Mouse (Mus musculus): Measurements from ENCODE around the gene Ctnnb1.
A peak's percentile ranks its signal among the peaks of the same experiment; 100 is the strongest.

Ctnnb1 gene

GRCm38 (mm10) chr9:120926939-120927606 lies 1.9 kb upstream of the Ctnnb1 start:
- DNase-seq (ENCODE audit: low read depth): peak; percentile 20

GRCm38 (mm10) chr9:120930021-120930420 lies 1.0 kb downstream of the Ctnnb1 start:
- DNase-seq (ENCODE audit: low read depth): no peak

- DNase-seq (ENCODE audit: low read depth): no peak
Observed at GRCm38 (mm10) chr9:120930811-120931210, 1.8 kb downstream of the Ctnnb1 start.

DNA sequence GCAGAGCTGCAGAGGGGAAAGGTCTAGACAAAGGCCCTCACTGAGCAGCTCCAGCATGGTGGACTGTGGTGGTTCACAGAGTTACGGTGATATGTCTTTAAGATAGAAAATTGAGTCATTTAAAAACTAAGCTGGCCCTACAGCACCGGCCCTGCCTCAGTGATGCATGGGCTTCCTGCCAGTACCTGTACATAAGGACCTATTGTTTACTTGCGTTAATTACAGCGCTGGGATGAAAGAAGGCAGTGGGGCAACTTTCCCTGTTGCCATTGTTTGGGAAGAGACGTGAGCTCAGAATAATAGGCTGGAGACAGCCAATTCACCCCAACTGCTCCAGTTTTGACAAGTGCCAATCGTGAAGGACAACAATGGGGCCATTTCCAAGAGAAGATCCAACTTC lies 3.4 kb downstream of the Ctnnb1 start:
- DNase-seq (ENCODE audit: low read depth): no peak

- DNase-seq (ENCODE audit: low read depth): peak; percentile 98
Observed at GRCm38 (mm10) chr9:120932797-120933586, 4.0 kb downstream of the Ctnnb1 start.

GRCm38 (mm10) chr9:120933587-120933885 lies 4.5 kb downstream of the Ctnnb1 start:
- DNase-seq (ENCODE audit: low read depth): no peak

DNA sequence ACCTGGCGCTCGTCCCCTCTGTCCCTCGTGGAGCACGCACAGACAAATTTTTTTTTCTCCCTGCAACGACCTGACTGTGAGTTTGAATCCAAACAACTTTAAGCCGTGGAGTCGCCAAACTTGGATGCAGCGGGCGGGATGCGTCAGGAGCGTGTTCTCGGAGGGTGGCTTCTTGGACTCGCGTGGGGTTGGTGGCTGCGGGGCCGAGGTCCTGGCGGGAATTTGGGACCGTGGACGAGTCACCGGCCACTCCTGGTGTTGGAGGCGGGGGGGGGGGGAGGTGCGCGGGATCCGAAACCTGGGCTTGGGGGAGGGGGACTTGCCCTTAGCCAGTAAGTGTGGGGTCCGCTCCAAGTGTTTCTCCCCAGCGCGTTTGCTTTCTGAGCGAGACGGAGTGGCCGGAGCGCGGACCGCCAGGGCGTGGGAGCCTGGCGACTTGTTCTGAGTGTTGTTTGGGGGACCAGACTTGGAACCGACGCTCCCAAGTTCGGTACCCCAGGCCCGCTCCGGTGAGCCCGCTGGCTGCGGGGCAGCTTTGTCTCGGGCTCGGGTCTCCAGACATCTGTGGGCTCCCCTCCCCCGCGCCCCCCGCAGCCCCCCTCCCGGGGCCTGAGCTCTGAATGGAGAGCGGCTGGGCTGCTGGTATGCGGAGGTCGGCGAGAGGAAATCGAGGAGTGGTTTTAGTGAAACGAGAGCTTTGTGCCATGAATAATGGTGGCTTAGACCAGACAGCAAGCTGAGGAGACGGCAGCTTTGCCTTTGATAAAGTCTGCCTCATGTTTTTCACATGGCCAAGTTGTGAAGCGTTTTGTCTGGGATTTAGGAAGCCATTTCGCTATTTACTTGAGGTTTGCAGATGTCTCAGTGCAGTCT lies 5.1 kb downstream of the Ctnnb1 start:
- peak; percentile 44 for DNase-seq (ENCODE audit: low read depth)

DNA sequence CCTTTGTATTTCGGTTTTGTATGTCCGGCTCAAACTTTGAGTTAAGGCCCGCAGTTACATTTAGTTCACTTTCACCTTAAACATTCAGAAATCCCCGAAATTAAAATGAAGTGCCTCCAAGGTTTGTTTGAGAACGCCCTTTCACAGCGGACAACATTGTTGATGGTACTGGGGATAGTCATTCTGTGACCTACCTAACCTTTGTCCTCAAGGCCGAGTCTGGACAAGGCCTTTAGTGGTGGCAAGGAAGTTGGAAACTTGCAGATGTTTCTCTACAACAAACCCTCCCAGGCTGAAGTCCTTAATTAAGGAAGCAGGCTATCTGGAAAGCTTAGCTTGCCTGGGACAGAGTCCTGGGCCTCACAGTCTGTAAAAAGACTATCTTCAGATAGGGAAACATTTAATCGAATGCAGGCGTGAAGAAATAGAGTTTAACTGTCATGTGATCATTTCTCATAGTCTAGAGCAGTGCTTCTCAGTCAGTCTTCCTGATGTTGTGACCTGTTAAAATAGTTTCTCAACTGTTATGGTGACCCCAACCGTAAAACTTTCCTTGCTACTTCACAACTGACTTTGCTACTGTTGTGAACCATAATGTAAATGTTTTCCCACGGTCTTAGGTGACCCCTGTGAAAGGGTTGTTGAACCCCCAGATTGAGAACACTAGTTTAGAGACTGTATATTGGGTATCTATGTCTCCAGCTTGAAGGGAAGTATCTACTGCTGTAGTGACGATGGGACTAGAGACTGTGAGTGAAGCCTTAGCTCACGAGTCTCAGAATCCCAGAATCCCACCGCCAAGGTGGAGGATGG lies 6.0 kb downstream of the Ctnnb1 start:
- peak; percentile 23 for DNase-seq (ENCODE audit: low read depth)

- no peak for DNase-seq (ENCODE audit: low read depth)
Observed at GRCm38 (mm10) chr9:120935634-120935922, 6.6 kb downstream of the Ctnnb1 start.

DNA sequence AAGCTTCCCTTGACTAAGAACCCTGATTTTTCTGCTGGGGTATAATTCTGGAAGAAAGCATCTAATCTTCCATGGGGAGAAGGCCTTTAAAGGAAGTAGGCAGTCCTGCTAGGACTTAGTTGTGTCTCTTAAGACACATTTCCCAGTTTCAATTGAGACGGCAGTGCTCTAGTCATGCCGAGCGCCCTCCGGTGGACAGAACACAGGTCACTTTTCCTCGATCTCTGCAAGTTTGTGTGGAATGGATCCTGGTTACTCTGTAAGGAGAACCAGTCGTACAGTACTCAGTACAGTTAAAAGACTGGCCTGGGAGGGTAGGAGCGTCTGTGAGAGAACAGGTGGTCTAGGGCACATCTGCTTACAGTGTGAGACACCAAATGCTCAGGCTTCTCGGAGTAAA lies 7.3 kb downstream of the Ctnnb1 start:
- peak; percentile 83 for DNase-seq (ENCODE audit: low read depth)

- no peak for DNase-seq (ENCODE audit: low read depth)
Observed at GRCm38 (mm10) chr9:120940858-120941257, 11.8 kb downstream of the Ctnnb1 start.

GRCm38 (mm10) chr9:120943757-120944156 lies 14.7 kb downstream of the Ctnnb1 start:
- no peak for DNase-seq (ENCODE audit: low read depth)

- DNase-seq (ENCODE audit: low read depth): no peak
Observed at GRCm38 (mm10) chr9:120944211-120944610, 15.2 kb downstream of the Ctnnb1 start.

GRCm38 (mm10) chr9:120946131-120946530 lies 17.1 kb downstream of the Ctnnb1 start:
- no peak for DNase-seq (ENCODE audit: low read depth)

DNA sequence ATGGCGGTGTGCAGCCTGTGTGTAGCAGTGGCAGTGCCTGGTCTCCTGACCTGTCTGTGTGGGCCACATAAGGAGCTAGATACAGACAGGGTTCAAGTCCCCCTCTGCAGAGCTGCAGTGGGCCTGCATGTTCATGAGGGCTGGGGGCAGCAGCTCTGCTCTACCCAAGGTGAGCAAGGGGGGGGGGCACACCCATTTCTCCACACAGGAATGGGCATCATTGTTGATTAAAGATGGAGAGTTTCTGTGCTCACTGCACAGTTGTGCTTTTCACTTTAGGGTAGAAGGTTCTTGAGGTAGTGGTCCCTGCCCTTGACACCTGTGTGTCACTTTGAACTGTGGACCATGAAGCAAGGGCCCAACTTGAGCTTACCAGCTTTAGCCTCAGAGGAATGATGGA lies 19.8 kb downstream of the Ctnnb1 start:
- DNase-seq (ENCODE audit: low read depth): no peak

GRCm38 (mm10) chr9:120950761-120951160 lies 21.7 kb downstream of the Ctnnb1 start:
- no peak for DNase-seq (ENCODE audit: low read depth)

DNA sequence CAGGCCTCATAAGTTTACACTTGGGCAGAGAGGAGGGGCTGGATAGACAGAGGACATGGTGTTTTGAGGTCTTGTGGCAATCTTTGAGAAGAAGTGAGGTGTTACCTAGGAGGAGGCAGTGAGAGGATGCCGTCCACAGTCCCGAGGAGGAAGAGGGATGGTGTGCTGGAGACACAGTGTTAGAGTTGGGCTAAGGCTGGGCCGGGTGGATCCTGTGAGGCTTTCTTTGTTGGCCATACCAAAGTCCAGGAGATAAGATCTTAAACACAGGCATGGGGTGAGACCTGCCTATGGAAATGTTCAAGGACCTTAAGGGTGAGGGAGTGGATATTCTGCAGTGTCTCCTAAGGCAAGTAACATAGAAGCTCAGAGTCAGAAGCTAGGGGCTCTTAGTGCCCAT lies 22.9 kb downstream of the Ctnnb1 start:
- no peak for DNase-seq (ENCODE audit: low read depth)

- peak; percentile 44 for DNase-seq (ENCODE audit: low read depth)
Observed at GRCm38 (mm10) chr9:120958051-120958450, 29.0 kb downstream of the Ctnnb1 start.

GRCm38 (mm10) chr9:120958560-120958959 lies 29.5 kb downstream of the Ctnnb1 start:
- no peak for DNase-seq (ENCODE audit: low read depth)

GRCm38 (mm10) chr9:120959225-120959624 lies 30.2 kb downstream of the Ctnnb1 start:
- DNase-seq (ENCODE audit: low read depth): no peak

DNA sequence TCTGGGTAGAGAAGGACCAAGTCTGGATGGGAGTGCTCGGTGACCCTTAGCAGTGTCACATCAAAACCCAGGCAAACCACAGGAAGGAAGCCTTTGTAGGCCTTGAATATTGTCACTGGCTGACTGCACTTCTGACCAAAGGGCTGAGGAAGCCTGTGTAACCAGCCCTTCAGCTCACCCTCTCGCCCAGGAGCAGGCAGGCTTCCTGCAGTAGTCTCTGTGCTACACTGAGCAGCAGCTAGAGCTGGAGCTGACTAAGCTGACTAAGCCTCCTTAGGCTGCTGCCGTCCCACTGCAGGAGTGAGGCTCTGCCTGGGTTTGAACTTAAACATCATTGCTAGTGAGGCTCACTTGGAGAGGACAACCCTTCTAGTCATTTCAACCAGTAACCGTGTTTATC lies 31.6 kb downstream of the Ctnnb1 start:
- no peak for DNase-seq (ENCODE audit: low read depth)

- no peak for DNase-seq (ENCODE audit: low read depth)
Observed at GRCm38 (mm10) chr9:120961466-120961865, 32.5 kb downstream of the Ctnnb1 start.

All from NIH3T3 (cell line).